Mouse (Mus musculus) ovary, postnatal 36 days (tissue): ENCODE measurements around the gene Rab3ip.

ENCODE experiments used
- DNase-seq: peaks from one replicate; pipeline ENCODE4 v3.0.0; 2022; ENCODE audit warnings: low spot score, mixed read lengths

Rab3ip gene

DNA sequence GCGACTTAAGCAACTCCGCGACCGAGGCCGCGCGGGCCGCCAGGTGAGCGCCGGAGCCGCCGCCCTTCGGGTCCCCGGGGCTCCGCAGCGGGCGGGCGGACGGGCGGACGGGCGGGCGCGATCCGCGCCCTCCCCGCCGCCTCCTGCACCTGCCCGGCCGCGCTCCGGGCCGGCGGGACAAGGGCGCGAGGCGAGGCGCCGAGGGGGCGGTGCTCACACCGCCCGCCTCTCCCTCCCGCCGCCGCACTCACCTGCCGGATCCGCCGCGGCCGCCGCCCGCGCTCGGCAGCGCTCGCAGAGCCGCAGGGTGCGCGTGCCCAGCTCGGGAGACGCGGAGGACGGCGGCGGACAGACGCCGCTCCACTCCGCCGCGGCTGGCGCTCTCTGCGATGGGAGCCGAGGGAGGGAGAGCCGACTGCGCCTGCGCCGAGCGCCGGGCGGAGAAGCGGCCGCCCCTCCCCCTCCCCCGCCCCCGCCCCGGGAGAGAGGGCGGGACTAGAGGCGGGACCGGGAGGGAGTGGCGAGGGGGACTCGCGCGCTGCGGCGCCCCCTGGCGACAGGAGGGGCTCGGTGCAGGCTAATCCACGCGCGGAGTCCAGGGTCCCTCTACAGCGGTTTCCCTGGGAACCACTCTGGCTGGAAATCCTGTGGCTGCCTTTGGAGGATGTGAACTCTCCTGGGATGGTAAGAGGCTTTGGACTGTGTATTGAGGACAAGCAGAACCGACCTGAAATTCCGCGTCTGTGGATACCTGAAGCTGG, at the start of gene Rab3ip:
Rab3ip (minus strand) TSS at position 761 of the 761 bp plus-strand sequence.
- DNase-seq = peak; percentile 92

DNA sequence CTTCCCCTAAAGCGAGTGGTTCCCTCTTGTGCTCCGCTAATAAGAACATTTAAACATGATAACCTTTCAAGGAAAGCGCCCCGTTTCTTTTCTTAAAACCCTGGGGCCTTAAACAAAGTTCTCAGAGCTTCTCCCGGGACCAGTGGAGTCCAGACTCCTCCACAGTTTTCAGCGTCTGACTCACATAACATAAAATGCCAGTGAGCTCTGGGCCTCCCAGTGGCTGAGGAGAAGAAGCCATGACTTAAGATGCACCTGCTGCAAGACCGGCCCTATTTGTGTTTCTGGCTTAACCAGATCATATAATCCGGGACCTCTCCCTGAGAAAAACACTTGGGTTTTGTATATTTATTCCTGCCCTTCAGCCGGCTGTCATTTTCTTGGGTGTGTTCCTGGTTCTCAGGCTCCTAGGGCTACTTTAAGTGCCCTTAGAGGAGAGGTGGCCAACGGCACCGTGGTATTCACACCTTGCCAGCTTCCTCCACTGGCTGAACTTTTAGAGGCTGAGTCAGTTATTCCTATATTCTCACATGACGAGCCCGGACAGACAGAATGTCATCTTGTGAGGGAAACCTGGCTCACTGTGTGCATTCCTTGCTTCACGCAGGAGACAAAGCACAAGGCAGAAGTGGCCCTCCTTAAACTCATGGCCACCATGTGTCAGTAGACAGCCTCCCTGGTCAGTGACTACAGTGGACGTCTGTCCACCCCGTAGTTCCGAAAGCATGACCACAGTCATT, 48.3 kb upstream of the Rab3ip start:
- no peak for DNase-seq

DNA sequence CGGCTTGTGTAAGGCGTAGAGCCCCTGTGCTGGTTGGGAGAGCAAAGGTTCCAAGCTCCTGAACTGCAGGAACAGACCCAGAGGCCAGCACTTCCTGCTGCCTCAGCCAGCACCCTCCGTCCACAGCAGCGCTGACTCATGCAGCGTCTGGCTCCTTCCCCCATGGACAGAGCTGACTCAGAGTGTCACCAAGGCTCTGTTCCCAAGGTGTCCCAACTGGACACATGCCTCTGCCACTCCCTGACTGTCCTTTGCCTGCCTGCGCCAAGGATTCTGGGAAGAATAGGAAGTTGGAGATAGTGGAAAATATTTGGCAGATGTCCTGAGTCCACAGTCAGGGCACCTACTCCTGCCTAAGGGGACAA, 45.6 kb upstream of the Rab3ip start:
- DNase-seq = peak; percentile 45

DNA sequence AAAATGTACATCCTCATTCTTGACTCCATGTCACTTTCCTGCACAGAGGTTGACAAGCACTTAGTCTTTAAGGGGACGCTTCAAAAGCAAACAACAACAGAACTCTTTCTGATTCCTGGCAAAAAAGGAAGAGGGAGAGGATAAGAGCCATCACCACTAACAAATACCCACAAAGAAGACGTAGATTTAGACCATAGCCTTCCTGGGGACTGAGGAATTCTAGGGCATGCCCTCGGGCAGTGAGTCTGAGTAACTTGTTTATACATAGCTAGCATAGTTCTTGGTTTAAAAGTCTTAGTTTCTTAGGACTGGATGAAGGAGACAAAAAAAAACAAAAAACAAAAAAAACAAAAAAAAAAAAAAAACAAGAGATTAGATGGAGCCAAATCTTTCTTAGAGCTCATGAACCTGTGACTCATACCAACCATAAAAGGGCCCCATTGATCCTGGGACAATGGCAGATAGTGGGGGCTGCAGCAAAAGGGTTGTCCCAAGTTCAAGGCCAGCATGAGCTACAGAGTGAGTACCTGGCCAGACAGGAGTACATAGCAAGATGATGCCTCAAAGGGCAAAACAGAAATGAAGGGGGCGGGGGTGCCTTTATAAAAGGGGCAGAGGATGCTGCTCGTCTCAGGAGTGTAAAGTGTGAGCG, 45.1 kb upstream of the Rab3ip start:
- no peak for DNase-seq

DNA sequence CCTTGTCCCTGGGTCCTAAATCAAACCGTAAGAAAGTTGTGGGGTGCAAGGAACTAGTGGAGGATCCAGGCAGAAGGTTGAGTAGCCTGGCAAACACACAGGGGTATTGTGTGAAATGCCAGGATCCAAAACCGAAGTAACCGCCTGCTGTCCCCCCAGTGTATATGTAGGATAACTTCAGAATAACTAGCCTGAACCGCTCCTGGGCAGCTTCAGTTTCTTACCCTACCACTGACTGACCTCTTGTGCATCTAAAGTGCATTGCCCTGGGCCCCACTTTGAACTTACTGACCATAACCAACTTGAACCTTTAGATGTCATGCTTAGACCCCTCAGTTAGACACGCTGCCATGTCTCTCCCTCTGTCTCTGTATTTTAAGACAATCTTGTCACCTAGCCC, 44.6 kb upstream of the Rab3ip start:
- no peak for DNase-seq

DNA sequence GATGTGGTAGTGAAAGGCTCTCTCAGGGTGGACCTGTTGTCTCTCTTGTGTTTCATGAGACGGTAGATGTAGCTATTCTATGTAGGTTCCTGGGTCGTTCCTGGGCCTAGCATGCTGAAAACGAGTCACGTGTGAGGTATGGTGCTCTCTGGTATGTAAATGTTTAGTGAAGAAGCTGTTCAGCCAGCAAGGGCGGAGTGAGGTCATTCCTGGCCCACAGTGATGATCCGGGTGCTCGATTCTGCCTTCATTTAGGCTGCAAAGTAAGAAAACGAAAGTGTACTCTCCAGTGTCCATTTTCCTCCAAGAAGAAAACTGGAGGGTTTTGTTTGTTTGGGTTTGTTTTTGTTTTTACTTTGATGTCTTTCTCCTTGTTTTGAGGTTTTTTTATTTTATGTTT, 43.4 kb upstream of the Rab3ip start:
- DNase-seq = no peak

DNA sequence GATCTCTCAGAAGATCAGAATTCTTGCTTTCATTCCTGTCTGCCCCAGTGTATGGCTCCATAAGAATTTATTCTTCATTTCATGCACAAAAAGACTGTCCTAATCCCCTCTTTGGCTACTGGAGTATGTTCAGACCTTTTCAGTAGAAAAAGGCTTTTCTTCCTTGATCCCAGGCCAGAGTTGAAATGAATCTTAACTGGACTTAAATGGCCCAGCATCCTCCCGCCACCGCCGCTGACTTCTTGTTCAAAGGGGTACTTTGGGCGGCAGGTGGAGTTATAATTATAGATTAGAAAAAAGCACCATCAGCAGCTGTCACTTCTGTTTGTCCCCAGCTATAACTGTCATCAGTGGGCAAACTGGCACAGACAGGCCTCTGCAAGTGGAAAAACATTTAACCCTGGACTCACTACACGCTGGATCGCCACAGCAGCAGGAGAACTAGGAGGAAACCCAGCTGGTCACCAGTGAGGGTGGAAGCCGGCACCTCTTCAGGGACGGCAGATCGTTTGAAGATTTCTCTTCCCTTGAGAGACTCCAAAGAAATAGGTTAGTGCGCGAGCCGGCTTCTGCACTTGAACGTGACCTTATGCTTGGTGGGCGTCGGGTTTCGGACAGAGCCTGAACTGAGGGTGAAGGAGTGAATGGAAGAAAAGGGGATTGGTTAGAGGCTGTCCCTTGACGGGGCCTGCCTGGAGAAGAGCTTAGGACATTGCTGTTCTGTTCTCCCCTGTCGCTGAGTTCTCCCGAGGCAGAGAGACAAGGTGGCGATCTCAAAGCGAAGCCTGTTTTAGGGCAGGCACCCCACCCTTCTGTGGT, 35.9 kb upstream of the Rab3ip start, which contains the start of gene Best3:
Best3 (plus strand) TSS at position 51 of the 819 bp plus-strand sequence.
- DNase-seq = no peak

DNA sequence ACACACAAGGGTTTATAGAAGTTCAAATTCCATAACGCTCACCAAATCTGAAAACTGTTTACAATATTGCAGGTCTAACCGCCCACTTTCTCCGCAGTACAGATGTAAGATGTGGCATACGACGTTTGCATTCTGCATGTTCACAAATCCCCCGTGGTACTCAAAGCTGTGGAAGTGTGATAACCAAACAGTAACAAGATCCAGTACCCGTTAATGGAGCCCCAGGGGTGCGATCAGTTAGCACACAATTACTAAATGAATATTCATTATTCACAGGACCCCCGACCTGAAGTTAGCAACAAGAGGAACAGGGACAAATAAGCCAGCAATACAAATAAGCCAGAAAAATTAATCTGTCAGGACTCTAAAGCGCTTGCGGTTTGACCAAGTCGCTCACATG, 34.3 kb upstream of the Rab3ip start:
- no peak for DNase-seq

DNA sequence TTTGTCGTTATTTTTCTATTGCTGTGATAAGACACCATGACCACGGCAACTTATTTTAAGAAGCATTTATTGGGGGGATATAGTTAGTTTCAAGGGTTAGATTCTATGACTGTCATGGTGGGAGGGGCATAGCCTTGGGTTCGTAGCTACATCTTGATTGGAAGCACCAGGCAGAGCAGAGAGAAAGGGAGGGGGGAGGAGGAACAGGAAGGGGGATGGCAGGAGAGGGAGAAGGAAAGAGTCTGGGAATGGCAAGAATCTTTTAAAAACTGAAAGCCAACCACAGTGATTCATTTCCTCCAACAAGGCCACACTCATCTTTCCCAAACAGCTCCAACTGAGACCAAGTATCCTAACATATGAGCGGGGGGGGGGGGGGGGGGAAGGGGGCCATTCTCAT, 32.0 kb upstream of the Rab3ip start:
- DNase-seq = no peak

DNA sequence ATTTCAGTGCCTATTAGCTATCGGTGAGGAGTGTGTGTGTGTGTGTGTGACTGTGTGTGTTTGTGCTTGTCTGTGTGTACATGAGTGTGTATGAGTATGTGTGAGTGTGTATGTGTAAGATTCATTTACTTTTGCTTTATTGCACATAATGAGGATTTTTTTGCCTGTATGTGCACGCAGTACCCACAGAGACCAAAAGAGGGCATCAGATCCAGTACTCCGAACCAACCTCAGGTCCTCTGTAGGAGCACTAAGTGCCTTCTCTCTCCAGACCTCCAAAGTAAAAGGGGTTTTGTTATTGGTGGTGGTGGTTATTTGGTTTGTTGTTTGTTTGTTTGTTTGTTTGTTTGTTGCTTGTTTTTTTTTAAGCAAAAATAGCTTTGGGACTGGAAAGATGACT, 30.3 kb upstream of the Rab3ip start:
- DNase-seq = no peak

DNA sequence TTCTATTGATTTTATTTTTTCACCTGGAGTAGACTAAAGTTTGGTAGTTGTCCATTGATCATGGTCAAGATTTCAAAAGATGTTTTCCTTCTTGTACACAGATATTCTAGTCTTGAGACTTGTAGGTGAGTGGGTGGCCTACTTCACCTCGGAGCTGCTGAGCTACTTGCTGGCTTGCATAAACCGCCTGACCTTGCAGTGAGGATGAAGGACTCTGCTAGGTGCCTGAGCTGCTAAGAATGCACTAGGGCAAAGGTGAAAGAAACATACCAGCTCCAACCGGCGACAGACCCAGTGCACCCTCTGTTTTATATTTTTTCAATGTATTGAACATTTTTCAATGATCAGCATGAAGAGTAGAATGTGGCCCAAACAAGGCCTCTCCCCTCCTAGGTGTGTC, 29.7 kb upstream of the Rab3ip start:
- no peak for DNase-seq

DNA sequence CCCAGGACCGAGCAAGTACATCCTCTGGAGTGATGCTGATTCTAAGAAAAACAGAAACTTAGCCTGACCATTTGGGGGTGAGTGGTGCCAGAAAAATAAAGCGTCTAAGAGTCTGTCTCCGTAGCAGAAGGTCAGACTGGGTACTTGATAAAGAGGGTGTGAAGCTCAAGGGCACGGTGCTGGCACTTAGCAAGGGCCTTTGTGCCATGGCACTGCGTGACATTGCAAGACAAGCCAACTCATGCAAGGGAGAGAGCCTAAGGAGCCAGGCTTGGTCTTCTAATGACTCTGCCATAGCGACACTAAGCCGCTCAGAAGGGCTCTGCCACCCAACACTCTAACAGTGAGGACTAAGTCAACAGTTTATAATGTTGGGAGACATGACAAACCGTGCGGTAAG, 28.3 kb upstream of the Rab3ip start:
- DNase-seq = no peak

DNA sequence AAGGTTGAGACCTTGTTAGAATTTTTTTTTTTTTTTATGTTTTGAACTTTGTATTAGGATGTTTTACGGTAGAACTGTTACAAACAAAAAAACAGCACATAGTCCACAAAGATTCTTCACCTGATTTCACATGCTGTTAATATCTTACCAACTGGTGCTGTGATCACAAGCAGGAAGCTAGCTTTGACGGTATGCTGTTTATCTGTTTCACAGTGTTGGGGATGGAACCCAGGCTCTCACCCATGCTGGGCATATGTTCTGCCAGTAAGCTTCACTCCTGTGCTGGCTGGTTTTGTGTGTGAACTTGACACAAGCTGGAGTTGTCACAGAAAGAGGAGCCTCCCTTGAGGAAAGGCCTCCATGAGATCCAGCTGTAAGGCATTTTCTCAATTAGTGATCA, 27.3 kb upstream of the Rab3ip start:
- DNase-seq = no peak

DNA sequence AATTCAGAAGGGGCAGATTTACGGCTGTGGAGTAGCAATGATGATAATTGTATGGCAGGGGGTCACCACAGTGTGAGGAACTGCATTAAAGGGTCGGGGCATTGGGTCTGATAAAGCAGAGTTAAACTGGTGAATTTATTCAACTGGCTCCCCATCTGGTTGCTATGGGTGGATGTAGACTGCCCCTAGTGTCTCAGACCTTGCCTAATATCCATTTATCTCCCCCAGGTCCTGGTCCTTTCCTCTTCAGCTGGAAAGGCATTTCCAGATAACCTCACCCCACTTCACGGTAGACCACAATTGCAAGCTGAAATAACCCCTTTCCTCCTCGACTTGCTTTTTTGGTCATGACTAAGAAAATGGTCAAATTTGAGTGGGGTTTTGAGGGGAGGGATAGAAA, 26.9 kb upstream of the Rab3ip start:
- DNase-seq = no peak

DNA sequence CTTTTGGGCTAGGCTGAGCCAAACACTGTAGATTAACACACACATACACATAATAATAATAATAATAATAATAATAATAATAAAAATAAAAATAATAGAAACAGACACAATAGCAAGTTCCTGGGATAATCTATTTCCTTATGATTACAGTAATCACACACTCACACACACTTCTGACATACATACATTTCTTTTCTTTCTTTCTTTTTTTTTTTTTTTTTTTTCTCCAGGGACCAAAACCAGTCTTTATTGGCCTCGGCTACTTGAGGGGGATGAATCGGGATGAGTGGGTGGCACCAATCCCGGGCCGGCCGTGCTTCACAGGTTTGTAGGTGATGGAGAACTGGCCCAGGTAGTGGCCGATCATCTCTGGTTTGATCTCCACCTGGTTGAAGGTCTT, 21.9 kb upstream of the Rab3ip start, which contains the start of gene Gm10271:
Gm10271 (minus strand) TSS at position 101 of the 400 bp plus-strand sequence.
- DNase-seq = no peak

DNA sequence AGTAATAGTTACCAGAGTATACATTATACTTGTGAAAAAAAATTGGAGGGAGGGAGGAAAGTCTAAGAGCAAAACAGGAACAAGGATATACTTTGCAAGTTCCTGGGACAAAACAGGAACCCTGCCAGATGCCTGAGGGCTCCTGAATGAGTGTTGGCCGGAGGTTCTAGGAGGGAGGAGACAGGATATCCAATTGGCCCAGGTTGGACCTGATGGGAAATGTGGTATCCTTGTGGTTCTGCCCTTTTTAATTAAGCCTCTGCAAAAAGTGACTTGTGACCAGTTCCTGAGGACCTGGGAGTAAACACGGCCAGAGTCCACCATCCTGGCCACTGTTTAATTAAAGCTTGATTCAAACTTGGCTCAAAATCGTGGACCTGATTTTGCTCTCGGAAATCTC, 18.2 kb upstream of the Rab3ip start:
- no peak for DNase-seq

DNA sequence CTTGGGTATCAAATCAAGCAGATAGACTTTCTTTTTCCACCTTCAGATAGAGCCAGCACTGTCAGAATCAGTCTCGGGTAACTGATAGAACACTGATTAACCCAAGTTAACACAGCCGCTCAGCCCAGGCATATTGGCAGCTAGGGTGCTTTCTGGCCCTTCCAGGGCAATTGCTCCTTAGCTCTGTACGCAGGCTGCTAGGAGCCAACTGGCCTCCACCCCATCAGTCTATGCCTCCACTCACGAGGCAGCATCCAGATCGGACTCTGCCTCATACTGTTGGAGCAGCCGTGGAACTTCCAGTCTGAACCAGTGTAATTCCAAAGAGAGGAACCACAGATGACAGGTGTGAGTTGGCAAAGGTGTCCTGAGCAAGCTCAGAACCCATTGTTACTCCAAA, 15.5 kb upstream of the Rab3ip start:
- DNase-seq = no peak

DNA sequence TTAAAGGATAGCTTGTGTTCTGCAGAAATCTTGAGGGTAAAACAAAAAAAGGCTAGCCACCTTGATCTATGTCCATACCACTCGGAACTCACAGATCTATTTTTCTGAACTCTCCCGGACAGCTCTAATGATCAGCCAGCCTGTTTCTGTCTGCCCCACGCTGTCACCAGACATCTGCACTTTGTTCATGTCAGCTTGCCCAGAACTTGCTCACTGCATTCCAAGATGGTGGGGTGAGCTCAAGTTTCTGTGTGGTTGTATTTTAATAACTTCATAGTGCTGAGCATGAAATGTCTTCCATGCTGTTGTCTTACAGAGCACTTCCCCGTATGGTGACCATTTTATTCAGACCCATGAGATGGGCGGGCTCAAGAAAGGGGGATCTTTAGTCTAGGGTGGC, 14.7 kb upstream of the Rab3ip start:
- DNase-seq = no peak

DNA sequence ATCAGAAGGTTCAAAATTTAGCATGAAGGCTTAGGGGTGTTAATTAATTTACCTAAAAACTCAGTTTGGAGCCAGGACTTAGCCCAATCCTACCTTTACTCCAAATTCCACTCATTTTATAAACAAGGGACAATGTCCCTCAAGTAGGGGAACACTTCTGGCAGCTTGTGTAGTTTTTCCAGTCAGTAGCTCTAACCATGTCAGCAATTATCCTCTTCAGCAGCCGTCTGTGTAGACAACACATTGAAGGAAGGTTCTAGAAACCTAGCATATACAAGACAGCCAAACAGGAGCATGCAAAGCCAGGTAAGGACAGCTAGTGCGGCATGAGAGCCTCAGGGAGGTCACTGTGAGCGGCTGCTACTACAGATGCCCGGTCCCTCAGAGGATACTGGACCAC, 14.0 kb upstream of the Rab3ip start:
- DNase-seq = no peak

DNA sequence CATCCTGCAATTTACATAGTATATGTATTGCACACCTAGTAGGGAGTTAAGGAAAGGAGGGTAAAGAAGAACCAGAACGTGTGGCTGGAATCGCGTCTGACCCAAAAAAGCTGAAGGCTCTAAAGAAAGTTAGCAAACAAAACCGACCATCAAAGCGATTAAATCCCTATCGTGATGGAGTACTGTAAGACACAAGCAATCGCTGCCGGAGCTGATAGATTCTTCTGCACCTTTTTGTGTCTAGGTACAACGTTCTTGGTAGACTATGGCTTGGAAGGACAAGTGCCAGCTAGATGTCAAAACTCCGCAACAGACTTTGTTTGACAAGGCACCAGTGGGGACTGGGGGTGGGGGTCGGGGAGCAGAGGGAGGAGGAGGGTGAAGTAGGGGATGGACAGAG, 13.5 kb upstream of the Rab3ip start:
- no peak for DNase-seq

DNA sequence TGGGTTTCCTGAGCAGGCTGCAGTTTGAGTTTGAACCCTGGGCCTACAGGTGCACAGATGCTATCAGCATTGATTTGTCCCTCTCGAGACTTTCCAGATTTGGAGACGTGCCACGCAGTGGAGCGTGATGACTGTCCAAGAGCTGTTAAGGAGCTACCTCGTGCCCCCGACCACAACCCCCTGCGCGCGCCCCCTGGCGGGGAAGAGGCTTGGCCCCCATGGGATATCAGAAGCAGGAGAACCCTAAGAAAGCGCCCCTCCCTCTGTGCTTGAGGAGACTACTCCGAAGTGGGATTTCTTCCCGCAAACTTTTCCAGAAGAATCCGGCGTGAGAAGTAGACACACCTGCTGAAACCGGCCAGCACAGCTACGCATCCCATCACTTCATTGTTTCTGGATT, 12.2 kb upstream of the Rab3ip start:
- no peak for DNase-seq

DNA sequence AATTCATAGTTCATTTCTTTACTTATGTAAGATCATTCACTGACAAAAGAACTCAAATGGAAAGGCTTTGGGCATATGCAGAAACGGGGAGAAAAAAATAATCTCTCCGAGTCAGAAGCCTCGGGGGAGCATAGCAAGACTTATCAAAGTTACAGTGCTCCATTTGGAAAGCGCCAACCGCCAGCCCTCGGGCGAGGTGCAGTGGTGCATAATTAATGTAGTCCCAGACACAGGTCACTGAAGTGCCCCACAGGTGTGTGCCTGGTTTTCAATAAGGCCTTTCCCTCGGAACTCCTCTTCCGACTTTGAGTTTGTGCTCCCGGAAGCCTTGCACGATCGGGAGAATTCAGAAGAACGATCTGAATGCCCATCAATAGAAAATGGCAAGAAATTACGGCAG, 11.6 kb upstream of the Rab3ip start:
- no peak for DNase-seq
